Mouse (Mus musculus) liver, adult 2 months (tissue): Measurements from ENCODE around the gene Atp6v0b. TPM values are rescaled to one million over a fixed set of nuclear protein-coding genes. Genes with fewer than 3 reads are reported as not detected.

ENCODE experiments used
- DNase-seq: peaks from one replicate; pipeline ENCODE4 v3.0.0-alpha.2; 2011; ENCODE audit warnings: low read depth, low spot score; ENCODE audit errors: extremely low read depth
- H3K27ac ChIP-seq: fragments of 200-500 bp; replicated peaks from 2 replicates; pipeline ENCODE4 v1.5.1; 2012; ENCODE audit warnings: low read depth, mild to moderate bottlenecking, control low read depth, inconsistent platforms, low read length; ENCODE audit not compliant: insufficient read depth
- H3K27me3 ChIP-seq: fragments of 200-500 bp; 2 replicates; pipeline ENCODE4 v1.6.1; 2012; ENCODE audit warnings: mild to moderate bottlenecking, moderate library complexity, low read length, inconsistent platforms; ENCODE audit not compliant: control insufficient read depth, insufficient read depth
- H3K36me3 ChIP-seq: fragments of 200-500 bp; 2 replicates; pipeline ENCODE4 v1.6.1; 2012; ENCODE audit warnings: low read length, inconsistent platforms; ENCODE audit not compliant: control insufficient read depth, insufficient read depth
- H3K4me1 ChIP-seq: fragments of 200-500 bp; 2 replicates; pipeline ENCODE4 v1.6.1; 2011; ENCODE audit warnings: low read length; ENCODE audit not compliant: control insufficient read depth, insufficient read depth
- H3K4me3 ChIP-seq: fragments of 200-500 bp; 2 replicates; pipeline ENCODE4 v1.5.1; 2011; ENCODE audit warnings: low read depth, mild to moderate bottlenecking, control low read depth, low read length, moderate library complexity; ENCODE audit not compliant: insufficient read depth
- H3K79me2 ChIP-seq: fragments of 200-500 bp; 2 replicates; pipeline ENCODE4 v1.6.1; 2012; ENCODE audit warnings: inconsistent platforms, mild to moderate bottlenecking, low read length, moderate library complexity; ENCODE audit not compliant: control insufficient read depth, insufficient read depth
- H3K9ac ChIP-seq: fragments of 200-500 bp; 2 replicates; pipeline ENCODE4 v1.6.1; 2012; ENCODE audit warnings: low read depth, mild to moderate bottlenecking, control low read depth, inconsistent platforms, low read length
- CTCF ChIP-seq: fragments of 200-500 bp; IDR thresholded peaks from 2 replicates; pipeline ENCODE4 v1.5.1; 2011; ENCODE audit warnings: low read depth, low read length, control low read depth
- POLR2A ChIP-seq: fragments of 200-500 bp; IDR thresholded peaks from 2 replicates; pipeline ENCODE4 v1.6.1; 2011; ENCODE audit warnings: low read length, control low read depth; ENCODE audit not compliant: insufficient read depth; ENCODE audit errors: extremely low read depth
- WGBS: fragments of 180-500 bp; shearing (Covaris S2); methylation state at CpG from one replicate; pipeline ENCODE4 v1.1.7; 2018; 5-methylcytosine and 5-hydroxymethylcytosine counted together
- polyA plus RNA-seq: library from polyadenylated mRNA; depleted of rRNA; stranded (reverse); fragments of >200 nt; gene quantifications from 2 replicates; pipeline ENCODE4 v1.2.3, GENCODE M21; 2012
- total RNA-seq: library from RNA; depleted of rRNA; stranded (reverse); fragments of >200 nt; gene quantifications from 2 replicates; pipeline ENCODE4 v1.2.3, GENCODE M21; 2014

Atp6v0b gene
- total and polyA plus RNA-seq, 2 experiments: 124 to 244 TPM

DNA sequence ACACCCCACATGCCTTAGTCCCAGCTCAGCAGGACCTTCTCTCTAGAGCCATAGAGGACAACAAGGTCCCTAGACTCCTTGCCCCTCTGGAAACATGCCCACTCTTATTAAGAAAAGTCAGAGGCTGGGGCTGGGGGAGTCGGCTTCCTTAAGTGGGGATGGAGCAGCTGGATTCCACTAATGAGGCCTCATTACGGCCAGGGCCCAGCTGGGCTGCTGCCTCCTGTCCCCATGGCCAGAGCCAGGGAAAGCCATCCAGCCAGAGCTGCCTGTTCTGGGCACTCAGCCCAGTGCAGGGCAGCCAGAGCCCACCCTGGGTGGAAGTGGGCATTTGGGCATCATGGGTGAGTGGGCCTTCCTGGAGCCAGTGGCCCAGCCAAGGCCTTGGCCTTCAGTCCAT lies 40.1 kb downstream of the Atp6v0b start:
- no peak overlapping the region for H3K27ac ChIP-seq

DNA sequence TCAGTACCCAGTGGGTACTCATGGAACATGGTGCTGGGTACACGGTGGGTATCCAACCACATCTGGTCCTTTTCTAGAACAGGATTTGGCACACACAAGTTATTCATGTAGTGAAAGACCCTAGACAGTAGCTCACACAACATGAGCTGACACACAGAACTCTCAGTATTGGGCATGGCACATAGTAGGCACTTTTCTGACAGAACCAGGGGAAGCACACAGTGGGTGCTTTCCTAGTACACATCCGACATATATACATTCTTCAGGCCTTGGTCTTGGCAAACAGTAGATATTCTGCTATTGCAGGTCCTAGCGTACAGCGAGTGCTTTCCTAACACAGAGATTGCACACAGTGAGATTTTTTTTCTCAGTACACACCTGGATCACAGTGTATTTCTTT lies 40.9 kb downstream of the Atp6v0b start:
- H3K9ac ChIP-seq: no peak overlapping the region
- TF ChIP-seq CTCF: no peak
- no peak for DNase-seq
- peaks cover 5% of the 10 kb centered on the region for H3K4me1 ChIP-seq
- no peaks in the 10 kb centered on the region for H3K79me2 ChIP-seq
- no peak overlapping the region for H3K27ac ChIP-seq
- no peak overlapping the region for H3K4me3 ChIP-seq
- peaks cover 3% of the 10 kb centered on the region for H3K36me3 ChIP-seq
- no peaks in the 10 kb centered on the region for H3K27me3 ChIP-seq
- 97% methylated on average over 4 of the region's 4 CpGs for WGBS

More for the DNA sequence above, 40.1 kb downstream of the Atp6v0b start:
- DNase-seq: no peak
- Histone ChIP-seq H3K79me2 (no peaks in the 10 kb centered on the region), H3K36me3 (peaks cover 3% of the 10 kb centered on the region), H3K9ac (no peak overlapping the region), H3K4me3 (no peak overlapping the region), H3K27me3 (no peaks in the 10 kb centered on the region), H3K4me1 (no peaks in the 10 kb centered on the region)
- WGBS: 92% methylated on average over 2 of the region's 2 CpGs
- no peak for TF ChIP-seq CTCF
- no peak for TF ChIP-seq POLR2A

GRCm38 (mm10) chr4:117845316-117845715 lies 41.8 kb downstream of the Atp6v0b start:
- Histone ChIP-seq H3K79me2 (no peaks in the 10 kb centered on the region), H3K4me3 (no peak overlapping the region), H3K27ac (no peak overlapping the region), H3K4me1 (peaks cover 15% of the 10 kb centered on the region), H3K36me3 (peaks cover 3% of the 10 kb centered on the region), H3K9ac (no peak overlapping the region), H3K27me3 (no peaks in the 10 kb centered on the region)
- WGBS: 93% methylated on average over 11 of the region's 11 CpGs
- no peak for TF ChIP-seq CTCF
- no peak for TF ChIP-seq POLR2A
- no peak for DNase-seq

DNA sequence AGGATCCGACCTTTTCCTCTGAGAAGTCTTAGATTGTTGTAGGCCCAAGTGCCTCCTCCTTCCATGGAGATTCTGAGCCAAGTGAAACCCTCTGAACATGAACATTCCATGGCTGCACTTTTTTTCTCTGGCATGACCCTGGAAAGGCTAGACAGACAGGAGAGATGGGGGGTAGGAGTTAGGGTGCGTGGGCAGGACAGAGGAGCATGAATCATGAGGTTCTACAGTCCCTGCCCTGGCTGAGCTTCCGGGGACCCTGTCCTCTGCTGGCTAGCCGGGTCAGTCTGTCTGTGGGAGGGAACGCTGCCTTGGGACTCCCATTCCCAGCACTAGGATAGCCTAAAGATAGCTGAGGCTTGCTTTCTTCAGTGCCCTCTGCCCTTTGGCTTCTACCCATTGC lies 42.7 kb downstream of the Atp6v0b start:
- no peaks in the 10 kb centered on the region for H3K27me3 ChIP-seq
- H3K4me1 ChIP-seq: peaks cover 19% of the 10 kb centered on the region
- no peaks in the 10 kb centered on the region for H3K79me2 ChIP-seq
- no peak overlapping the region for H3K4me3 ChIP-seq
- 89% methylated on average over 5 of the region's 5 CpGs for WGBS
- H3K36me3 ChIP-seq: peaks cover 3% of the 10 kb centered on the region
- DNase-seq: no peak
- no peak overlapping the region for H3K27ac ChIP-seq
- TF ChIP-seq POLR2A: no peak
- TF ChIP-seq CTCF: no peak
- no peak overlapping the region for H3K9ac ChIP-seq

- peaks cover 3% of the 10 kb centered on the region for H3K36me3 ChIP-seq
- no peak for TF ChIP-seq POLR2A
- no peak for TF ChIP-seq CTCF
- WGBS: 94% methylated on average over 5 of the region's 5 CpGs
- no peak overlapping the region for H3K4me3 ChIP-seq
- H3K4me1 ChIP-seq: peaks cover 21% of the 10 kb centered on the region
- no peaks in the 10 kb centered on the region for H3K79me2 ChIP-seq
- DNase-seq: no peak
- H3K27ac ChIP-seq: no peak overlapping the region
- H3K27me3 ChIP-seq: no peaks in the 10 kb centered on the region
- no peak overlapping the region for H3K9ac ChIP-seq
These were observed 44.0 kb downstream of the Atp6v0b start for GRCm38 (mm10) chr4:117843101-117843500.

GRCm38 (mm10) chr4:117841566-117841965 lies 45.6 kb downstream of the Atp6v0b start:
- H3K27ac ChIP-seq: peak overlapping the region; percentile 64
- DNase-seq: peak; percentile 68
- peaks cover 3% of the 10 kb centered on the region for H3K36me3 ChIP-seq
- H3K9ac ChIP-seq: no peak overlapping the region
- peaks cover 25% of the 10 kb centered on the region for H3K4me1 ChIP-seq
- H3K4me3 ChIP-seq: no peak overlapping the region
- TF ChIP-seq POLR2A (no peak), CTCF (no peak)
- peaks cover 9% of the 10 kb centered on the region; the same call in 1 of the 2 replicates for H3K79me2 ChIP-seq
- no peaks in the 10 kb centered on the region for H3K27me3 ChIP-seq
- WGBS: 17% methylated on average over 3 of the region's 3 CpGs
